Comparison of ENCODE assay signal across 11 mouse cellular contexts in genomic region chr12:16157896-16158295, GRCm38 (mm10).
DNase-seq lines count a peak whose midpoint lies in the region; ATAC-seq and TF ChIP-seq lines count a peak whose summit lies in the region.
"Had no signal": no experiment of that assay in that cellular context is flagged by ENCODE, and none has a peak within 500 bp of the region (broad histone marks: within the 10 kb centered on the region; RNA-seq: fewer than 3 reads in every experiment).

No protein-coding gene starts in this region.

- H3K4me2 ChIP-seq in forebrain, embryonic 14.5 days (ENCODE audit: low read length), result no peak overlapping the region
- H3K4me2 ChIP-seq: lung, embryonic 15.5 days had no signal

- H3K9ac ChIP-seq in liver, adult 2 months (ENCODE audit: low read depth, low read length), result no peak overlapping the region
- no peak overlapping the region for H3K9ac ChIP-seq in forebrain, embryonic 14.5 days (ENCODE audit: low read length)
- H3K9ac ChIP-seq: lung, embryonic 15.5 days had no signal

- TF ChIP-seq POLR2A in liver, adult 2 months (IDR thresholded peaks at IDR 0.05; ENCODE audit: extremely low read depth, insufficient read depth, low read length), result no peak

- no peak overlapping the region for H3K4me3 ChIP-seq in liver, adult 2 months (ENCODE audit: insufficient read depth, low read depth, low read length)
- no peak overlapping the region for H3K4me3 ChIP-seq in forebrain, embryonic 14.5 days (ENCODE audit: low read depth, low read length)
- H3K4me3 ChIP-seq: forebrain, embryonic 10.5 days; lung, embryonic 15.5 days had no signal

- peaks cover 5% of the 10 kb centered on the region; the same call in 1 of the 2 replicates for H3K4me1 ChIP-seq in liver, adult 2 months (ENCODE audit: control insufficient read depth, insufficient read depth, low read length)
- H3K4me1 ChIP-seq in forebrain, embryonic 14.5 days (ENCODE audit: control insufficient read depth, insufficient read depth, low read length), result no peaks in the 10 kb centered on the region
- H3K4me1 ChIP-seq: lung, embryonic 15.5 days had no signal

- 21% methylated on average over 7 of the region's 7 CpGs for WGBS in liver, adult 2 months
- WGBS in forebrain, embryonic 14.5 days, result 69% methylated on average over 7 of the region's 7 CpGs

- H3K27me3 ChIP-seq in liver, adult 2 months (ENCODE audit: control insufficient read depth, insufficient read depth, low read length), result no peaks in the 10 kb centered on the region
- H3K27me3 ChIP-seq in forebrain, embryonic 14.5 days (replicated peaks; ENCODE audit: control insufficient read depth, insufficient read depth, low read length), result no peaks in the 10 kb centered on the region
- H3K27me3 ChIP-seq: lung, embryonic 15.5 days; Patski had no signal

- no peaks in the 10 kb centered on the region for H3K79me2 ChIP-seq in liver, adult 2 months (ENCODE audit: control insufficient read depth, insufficient read depth, low read length)

- H3K9me3 ChIP-seq in forebrain, embryonic 14.5 days (replicated peaks; ENCODE audit: control insufficient read depth, low read length), result no peaks in the 10 kb centered on the region
- H3K9me3 ChIP-seq: forebrain, embryonic 10.5 days; lung, embryonic 15.5 days had no signal

- no peak for ATAC-seq in cerebellum, adult (ENCODE audit: insufficient number of reproducible peaks, low FRiP score, low TSS enrichment)
- ATAC-seq in forebrain, embryonic 14.5 days, result no peak
- ATAC-seq: Patski had no signal

- DNase-seq in cerebellum, adult 11 months, result peak; percentile 17
- DNase-seq in liver, adult 2 months (ENCODE audit: extremely low read depth, low read depth, low spot score), result peak; percentile 94
- DNase-seq in liver, result no peak
- peak; percentile 20 for DNase-seq in cerebellum, adult 8-10 months
- peak; percentile 11 to 65 for DNase-seq in kidney, postnatal 25 days
- DNase-seq in thymus, postnatal 36 days, result no peak
- no peak for DNase-seq in forebrain, embryonic 14.5 days (ENCODE audit: low spot score)

- H3K27ac ChIP-seq in liver, adult 2 months (replicated peaks; ENCODE audit: insufficient read depth, low read depth, low read length), result no peak overlapping the region
- H3K27ac ChIP-seq in forebrain, embryonic 14.5 days (ENCODE audit: low read depth, low read length), result no peak overlapping the region
- H3K27ac ChIP-seq: forebrain, embryonic 10.5 days; lung, embryonic 15.5 days had no signal

- no peak for TF ChIP-seq CTCF in liver, adult 2 months (IDR thresholded peaks at IDR 0.05; ENCODE audit: low read depth, low read length)

- H3K36me3 ChIP-seq in liver, adult 2 months (ENCODE audit: control insufficient read depth, insufficient read depth, low read length), result no peaks in the 10 kb centered on the region
- no peaks in the 10 kb centered on the region for H3K36me3 ChIP-seq in forebrain, embryonic 14.5 days (ENCODE audit: control insufficient read depth, insufficient read depth, low read length)
- H3K36me3 ChIP-seq: forebrain, embryonic 10.5 days; lung, embryonic 15.5 days had no signal

Comparison
In these comparisons a context has a peak if more than half of its experiments do, and no peak if none do; other contexts are left out.
1. DNase-seq: peak in cerebellum, adult 11 months (single experiment), liver, adult 2 months (single experiment), cerebellum, adult 8-10 months (single experiment) and kidney, postnatal 25 days (2 of 2); none in liver (single experiment), thymus, postnatal 36 days (0 of 2) and forebrain, embryonic 14.5 days (single experiment).